Mouse (Mus musculus) ovary, postnatal 14 days (tissue): ENCODE measurements around the gene Lin7a.
"Not testable (repeated sequence)": the region's sequence is repeated elsewhere in the genome, so short reads cannot be mapped to it uniquely, and the experiment has no call there.

Source experiments
- DNase-seq: peaks from one replicate; pipeline ENCODE4 v3.0.0; 2022; ENCODE audit warnings: low spot score

Gene Lin7a

DNA sequence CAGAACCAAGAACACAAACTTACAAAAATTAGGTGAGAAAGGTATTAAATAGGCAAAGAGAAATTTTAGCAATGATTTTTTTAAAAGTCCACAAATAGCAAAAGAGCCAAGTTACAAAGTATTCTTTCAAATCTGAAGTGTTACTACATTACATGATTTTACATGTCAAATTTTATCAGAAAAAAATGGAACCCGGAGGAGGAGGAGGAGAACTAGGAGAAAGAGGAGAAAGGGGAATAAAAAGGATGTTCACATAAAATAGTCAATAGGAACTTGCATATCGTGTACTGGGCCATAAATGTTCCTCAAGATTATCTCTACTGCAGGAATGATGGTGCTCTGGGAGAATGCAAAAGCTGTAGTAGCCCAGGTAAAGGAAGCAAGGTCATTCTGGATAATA lies 34.4 kb upstream of the Lin7a start:
- DNase-seq: no peak

DNA sequence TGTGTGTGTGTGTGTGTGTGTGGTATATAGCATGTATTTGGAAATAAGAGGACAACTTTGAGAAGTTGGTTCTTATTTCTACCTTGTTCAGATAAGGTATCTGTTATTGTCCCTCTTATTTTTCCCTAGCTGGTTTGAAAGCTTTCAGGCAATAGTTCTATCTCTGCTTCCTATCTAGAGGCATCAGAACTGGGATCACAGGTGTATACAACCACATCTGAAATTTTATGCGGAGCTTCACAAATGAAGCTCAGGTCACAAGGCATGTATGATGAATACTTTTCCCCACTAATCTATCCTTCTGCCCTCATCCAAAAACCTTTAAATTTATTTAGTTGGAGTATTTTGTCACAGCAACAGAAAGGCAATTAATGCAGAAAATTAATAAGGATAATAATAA lies 33.8 kb upstream of the Lin7a start:
- DNase-seq: no peak

DNA sequence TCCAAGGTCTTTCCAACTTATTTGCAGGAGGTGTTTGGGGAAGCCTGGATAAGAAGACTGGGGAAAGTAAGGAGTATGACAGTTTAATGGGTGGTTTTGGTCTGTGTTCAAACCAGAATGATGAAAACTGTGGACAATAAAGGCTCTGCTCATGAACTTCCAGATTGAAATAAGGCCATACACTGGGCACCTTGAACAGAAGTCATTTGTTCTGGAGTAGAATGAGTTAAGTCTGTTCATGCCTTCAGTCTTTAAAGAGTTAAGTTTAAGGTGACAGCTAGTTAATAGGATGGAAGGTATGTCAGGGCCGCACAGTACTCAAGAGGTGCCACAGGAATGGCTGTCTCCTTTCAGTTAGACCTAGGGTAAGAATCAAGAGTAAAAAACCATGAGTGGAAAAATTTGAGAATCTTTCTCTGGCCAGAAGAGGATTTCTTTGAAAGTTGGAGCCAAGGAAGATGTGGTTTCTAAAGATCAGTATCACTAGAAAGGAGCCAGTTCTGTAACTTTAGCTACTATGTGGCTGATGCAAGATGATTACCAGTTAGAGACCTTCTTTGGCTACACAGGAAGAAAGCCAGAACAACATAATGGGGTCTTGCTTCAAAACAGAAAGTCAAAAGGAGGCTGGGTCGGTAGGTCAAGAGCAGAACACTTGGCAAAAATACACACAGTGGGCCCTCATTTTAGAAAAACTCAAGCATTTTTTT lies 33.2 kb upstream of the Lin7a start:
- DNase-seq: no peak

DNA sequence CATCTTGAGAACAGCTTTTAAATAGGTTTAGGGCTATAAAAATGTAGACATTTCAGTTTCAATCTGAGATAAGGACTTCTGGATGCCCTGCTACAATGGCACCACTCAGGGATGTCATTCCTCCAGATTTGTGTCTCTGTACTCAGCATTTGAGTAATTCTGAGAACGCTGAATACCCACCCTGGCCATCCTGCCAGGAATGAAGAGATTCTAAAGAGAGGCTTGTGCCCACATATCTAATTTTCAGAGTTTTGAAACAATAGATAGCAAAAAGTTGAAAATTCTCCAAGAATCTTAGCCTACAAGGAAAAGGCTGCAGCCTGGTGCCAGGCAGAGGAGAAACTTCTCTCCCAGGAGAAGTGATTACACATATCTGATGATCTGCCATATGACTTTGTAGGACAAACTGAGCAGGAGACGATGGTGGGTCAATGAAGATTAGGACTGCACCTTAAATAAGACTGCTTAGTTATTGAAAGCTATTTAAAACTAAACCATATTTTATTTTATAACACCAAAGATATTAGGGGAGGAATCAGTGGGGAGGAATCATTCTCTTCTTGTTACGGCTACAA lies 32.5 kb upstream of the Lin7a start:
- no peak for DNase-seq

DNA sequence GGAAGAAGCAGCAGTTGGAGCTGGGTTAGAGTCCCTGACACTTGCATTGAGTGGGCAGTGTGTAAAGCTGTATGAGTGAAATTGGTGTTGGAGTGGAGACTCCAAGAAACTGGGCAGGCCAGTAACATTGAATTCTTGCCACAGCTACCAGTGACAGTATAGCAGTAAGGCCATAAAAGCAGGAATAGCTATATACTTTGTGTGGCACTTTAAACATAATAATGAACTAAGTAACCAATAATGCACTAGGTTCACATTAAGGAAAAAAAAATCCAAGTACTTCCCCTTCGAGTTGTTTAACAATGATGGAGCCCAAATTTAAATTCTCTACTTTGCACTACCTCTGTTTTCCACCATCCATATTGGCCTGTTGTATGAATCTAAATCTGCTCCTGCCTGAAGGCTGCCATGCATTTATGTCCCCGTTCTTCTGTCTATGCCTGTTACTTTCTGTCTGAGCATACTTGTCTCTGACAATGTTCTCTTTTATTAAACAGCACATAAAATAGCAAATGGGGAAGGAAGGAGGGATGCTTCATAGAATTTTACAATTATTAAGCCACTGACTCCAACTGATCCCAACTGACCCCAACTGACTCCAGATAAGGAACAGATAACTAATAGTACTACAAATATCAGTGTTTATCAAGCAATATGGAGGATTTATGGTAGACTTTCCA lies 31.7 kb upstream of the Lin7a start:
- no peak for DNase-seq

DNA sequence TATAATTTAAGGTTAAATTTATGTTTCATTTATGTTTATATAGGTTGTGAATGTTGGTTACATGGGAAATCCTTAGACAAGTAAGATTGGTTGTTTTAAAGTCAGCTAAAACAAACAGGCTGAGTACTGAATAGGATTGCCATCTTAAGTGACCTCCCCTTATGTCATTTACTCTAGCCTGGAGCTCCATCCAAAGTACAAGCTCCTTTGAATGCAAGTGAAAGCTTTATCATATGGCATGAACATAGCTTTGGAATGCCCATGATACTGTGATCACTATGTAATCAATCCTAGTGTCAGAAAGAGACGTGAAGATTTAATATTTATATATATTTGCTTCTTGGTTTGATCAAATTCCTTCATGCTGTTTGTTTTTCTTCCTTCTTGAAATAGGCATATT lies 31.0 kb upstream of the Lin7a start:
- DNase-seq: no peak

DNA sequence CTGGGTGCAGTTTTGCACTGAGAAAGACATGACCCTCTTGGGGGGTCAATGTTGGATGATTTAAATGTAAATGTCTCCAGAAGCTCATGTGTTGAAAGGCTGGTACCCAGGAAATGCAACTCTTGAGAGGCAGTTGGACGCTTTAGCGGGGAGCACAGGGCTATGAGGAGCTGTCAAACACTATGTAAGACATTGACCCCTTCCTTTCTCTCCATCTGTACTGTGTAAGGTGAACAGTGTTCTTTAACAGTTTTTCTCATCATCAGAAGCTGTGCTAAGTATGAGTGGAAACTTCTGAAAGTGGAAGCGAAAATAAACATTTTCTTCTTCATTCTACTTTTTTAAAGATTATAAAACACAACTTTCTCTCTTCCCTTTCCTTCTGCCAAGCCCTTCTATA lies 30.5 kb upstream of the Lin7a start:
- no peak for DNase-seq

DNA sequence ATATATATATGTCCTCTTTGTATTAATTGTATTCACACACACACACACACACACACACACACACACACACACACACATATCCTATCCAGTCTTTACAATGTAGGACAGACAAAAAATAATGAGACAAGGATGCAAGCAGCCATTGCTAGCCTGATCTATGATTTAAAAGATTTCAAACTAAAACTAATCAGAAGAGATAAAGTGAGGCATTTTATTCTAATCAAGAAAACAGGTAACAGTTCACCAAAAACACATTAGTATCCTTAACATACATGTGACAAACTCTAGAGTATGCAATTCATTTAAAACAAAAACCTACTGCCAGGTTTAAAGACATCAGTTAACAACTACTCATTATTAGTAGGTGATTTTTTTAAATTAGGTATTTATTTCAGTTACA lies 30.1 kb upstream of the Lin7a start:
- DNase-seq: no peak

DNA sequence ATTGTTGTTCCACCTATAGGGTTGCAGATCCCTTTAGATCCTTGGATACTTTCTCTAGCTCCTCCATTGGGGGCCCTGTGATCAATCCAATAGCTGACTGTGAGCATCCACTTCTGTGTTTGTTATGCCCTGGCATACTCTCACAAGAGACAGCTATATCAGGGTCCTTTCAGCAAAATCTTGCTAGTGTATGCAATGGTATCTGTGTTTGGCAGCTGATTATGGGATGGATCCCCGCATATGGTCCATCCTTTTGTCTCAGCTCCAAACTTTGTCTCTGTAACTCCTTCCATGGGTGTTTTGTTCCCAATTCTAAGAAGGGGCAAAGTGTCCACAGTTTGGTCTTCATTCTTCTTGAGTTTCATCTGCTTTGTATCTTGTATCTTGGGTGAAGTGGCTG lies 29.5 kb upstream of the Lin7a start:
- DNase-seq: not testable (repeated sequence)

DNA sequence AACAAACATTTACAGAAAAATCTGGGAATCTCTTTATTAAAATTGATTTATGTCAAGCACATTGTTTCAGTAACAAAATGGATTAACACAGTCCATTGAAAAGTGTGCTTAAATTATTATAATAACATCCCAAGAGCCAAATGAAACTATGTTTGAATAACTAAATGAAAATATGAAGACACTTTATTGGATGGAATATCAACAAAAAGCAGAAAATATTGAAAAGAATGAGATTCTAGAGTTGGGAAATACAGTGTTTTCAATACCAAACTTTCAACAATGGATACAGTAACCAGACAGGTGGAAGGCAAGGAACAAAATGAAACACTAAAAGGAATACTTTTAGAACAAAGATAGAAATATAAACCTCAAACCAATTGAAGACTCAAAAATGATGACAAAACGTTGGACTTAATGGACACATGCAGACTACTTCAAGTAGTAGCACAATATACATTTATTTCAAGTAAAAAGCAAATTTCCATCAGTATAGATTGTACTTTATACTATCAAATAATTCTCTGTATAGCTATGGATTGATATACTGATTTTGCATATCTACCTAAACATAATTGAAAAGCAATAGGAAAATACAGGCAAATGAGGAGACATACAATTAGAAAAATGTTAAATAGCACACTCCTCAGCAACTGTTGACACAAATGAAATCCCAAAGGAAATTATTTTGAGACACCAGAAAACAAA lies 28.6 kb upstream of the Lin7a start:
- DNase-seq: no peak

DNA sequence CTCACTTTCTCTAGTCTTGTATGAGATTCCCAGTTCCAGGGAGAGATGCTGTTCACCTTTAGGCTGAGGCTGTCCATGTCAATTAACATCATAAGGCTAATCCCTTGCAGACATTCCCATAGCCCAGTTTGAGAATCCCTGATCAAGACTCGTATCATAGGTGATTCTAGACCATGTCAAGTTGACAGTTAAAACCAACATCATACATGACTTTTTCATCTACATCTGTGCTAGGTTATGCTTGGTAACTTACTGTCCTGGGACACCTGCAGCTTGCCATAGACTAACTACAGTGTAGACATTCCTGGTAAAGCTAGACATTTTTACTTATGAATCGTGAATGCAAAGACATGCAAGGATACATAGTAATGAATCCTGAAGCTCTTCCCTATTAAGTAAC lies 27.3 kb upstream of the Lin7a start:
- no peak for DNase-seq

DNA sequence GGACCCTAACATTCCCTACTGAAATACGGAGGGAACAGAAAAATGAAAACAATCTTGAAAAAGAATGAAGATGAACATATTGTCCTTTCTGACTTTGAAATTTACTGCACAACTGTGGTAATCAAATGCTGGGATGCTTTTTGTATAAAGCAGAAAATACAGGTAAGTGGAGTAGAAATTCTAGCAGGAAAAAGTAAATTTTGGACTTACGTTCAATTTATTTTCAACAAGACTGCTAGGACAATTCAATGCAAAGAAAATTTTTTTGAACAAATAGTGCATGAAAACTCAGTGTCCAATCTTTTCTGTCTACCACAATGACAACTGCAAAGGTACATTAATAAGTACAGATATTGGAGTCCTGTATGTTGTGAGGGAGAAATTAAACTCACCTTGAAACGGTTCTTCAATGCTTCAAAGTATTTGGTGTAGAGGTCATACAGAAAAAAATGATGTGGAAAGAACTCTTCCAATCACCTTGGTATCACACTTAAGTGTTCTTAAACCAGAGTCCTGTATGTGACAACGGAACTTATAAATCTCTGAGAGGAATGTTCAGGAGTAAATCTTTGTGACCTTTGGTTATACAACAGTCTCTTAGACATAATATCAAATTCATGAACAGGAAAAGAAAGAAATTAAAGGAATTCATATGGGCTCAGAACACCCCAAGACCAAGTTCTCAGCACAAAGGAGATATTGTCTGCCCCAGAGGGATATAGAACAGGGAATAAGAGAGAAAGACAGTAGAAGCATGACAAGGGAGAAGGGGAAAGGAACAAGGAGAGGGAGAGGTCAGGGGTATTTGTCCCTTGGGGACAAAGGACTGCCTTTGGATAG lies 26.6 kb upstream of the Lin7a start:
- no peak for DNase-seq

DNA sequence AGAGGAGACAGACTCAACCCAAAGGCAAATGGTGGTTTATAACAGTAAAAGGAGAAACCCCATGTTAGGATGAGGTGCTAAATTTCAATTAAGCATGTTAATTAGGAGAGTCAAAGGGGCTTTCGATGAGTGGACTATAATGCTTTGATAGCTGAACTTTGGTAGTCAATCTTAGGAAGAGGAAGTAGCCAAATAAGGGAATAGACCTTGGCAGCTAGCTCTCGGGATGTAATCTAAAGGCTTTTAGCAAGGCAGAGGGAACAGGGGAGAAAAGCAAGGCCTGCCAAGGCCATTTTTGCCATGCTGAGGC lies 26.0 kb upstream of the Lin7a start:
- no peak for DNase-seq

DNA sequence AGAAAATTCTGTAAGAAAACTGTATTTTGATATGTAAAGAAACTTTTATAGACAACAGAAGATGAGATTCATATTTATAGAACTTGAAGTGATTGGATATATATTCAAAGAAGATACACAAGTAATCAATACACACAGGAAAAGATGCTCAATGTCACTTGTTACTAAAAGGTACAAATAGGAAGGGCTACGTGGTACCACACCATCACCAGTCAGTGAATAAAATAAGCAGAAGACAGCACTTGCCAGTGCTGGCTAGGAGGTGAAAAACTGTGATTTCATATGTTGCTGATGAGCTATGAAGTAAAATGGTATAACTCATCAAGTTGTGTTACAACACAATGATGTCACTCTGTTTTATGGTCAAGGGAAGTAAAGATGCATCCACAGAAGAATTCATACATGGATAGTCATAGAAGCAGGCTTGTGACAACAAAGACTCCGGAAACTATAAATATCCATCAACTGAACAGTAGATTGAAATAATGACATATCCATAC lies 25.5 kb upstream of the Lin7a start:
- no peak for DNase-seq

DNA sequence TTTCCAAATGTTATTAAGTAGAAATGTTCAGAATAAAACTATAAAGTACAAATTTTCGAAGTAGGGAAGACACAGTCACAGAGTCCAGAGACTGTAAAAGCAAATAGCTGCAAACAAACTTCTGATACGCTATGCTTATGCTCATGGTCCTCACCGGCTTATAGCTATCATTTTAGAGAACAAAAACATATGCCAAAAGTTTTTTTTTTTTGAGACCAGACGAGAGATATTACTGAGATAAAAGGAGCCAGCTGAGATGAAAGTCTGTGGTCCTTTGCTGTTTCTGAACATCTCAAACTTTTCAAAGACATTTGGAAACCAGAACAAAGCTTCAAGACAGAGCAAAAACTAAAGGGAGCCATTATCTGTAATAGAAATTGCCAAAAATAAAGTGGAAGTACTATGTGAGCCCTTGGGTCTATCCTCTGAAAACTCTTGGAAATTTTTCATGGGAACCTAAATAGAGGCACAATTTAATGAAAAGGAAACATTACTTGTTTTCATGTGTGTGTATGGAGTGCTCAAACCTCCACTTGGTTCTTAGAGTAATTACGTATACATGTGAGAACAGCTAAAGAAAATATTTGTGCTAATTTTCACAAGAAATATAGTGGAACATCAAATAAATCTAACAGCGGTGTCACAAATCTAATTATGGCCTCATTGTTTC lies 24.4 kb upstream of the Lin7a start:
- DNase-seq: no peak

DNA sequence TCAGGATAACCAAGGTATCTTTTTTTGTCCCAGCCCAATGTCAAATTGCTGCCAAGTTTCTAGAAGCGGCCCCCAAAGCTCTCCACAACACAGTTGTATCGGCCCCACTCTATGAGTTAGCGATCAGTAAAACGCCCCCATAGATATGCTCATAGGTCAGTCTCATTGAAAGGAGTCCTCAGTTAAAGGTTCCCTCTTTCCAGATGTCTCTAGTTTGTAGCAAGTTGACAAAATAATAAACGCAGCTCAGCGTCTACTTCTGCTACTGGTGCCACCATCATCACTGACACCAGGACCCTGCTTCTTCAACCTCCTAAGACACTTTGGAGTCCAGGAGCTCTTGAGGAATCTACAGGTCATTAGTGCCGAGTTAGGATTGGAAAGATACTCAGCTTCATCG lies 23.0 kb upstream of the Lin7a start:
- no peak for DNase-seq

DNA sequence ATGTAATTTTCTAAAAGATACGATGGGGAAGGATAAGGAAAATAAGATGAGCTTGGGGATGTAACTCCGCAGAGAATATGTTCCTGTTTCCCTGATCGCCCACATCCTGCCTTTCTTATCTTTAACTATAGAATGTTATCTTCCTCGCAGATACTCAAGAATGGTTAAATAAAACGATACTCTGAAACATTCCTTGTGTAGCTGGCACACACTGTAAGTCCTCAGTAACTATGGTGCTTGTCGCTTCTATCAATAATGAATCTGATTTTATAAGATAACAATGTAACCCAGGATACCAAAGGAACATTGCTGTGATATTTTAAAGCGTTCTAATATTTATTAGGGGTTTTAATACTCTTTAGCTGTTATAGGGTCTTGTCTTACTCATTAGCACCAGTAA lies 22.4 kb upstream of the Lin7a start:
- DNase-seq: no peak

DNA sequence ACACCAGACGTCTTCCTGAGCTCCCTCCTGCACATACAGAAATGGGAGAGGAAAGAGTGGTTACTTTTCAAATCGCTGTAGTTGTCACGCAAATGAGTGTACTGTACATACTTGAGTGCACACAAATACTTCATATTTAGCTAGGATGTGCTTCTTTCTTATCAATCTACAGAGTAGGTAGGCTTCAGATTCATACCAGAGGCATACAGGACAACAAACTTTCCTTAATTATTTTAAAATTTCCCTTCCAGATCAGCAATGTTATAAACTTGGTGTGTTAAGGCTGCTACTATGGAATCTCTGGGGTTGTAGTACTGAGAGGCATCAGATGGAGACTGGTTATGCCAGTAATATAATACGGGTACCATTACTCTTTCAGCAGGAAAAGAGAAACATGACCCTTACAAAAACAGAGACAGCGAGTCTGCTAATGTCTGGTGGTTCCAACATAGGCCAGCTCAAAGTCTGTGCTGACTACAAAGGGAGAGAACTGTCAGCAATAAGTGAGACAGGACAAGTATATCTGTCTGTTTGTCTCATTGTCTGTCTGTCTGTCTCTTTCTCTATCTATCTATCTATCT lies 21.8 kb upstream of the Lin7a start:
- DNase-seq: no peak

DNA sequence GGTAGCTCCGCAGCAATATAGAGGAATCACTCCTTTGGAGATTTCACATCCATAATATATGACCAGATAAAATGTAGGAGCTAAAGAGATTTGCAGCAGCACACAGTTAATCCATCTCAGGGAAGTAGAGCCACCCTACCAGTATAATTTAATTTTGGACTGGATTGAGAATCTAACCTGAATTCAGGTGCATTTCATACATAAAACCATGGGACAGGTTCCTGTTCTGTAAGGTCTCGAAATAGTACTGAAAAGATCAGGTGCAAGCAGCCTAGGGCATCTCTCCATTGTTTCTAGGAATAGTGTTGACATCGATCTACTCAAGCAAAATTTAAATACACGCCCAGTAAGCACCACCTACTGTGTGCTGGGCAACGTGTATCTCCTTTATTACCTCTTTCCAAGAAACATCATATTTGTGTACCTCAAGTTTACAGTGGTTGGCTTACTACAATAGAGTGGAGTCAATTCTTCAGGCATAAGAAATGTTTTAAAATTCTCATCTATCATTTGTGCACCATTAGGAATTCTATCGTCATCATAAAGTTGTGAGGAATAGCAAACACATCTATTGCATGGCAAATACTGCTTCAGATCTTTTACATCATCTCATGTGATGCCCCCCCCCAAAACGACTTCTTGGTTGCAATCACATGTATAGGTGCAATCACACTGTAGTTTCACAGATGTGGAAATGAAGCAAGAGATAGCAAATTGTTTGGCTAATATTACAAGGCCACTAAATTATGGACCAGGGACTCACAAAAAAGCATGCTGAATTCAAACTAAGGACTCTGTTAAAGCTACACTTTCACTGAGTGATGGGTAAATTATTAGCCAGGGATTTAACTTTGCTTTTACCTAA lies 20.9 kb upstream of the Lin7a start:
- DNase-seq: no peak

DNA sequence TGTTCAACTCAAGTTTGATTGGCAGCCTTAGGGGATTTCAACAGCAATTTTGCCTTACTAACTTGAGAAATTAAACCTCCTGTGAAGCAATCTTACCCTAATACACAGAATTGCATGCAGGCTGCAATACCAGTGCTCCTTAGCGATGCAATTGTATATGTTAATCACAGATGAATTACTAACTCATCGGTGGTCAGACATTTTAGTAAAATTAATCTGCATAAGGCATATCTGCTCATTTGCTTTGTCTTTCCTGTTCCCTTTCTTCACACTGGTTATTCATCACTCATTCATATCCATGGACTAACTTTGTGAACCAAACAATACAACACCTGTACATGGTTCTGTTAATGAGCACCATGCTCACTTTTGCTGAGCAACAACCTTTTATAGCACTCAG lies 20.2 kb upstream of the Lin7a start:
- no peak for DNase-seq
